Mouse (Mus musculus): Measurements from ENCODE around the gene Fut7. TPM values are rescaled to one million over a fixed set of nuclear protein-coding genes. Genes with fewer than 3 reads are reported as not detected.

Fut7 gene
- polyA plus RNA-seq, 2 experiments from 2014 or later: 13.6 to 13.8 TPM

DNA sequence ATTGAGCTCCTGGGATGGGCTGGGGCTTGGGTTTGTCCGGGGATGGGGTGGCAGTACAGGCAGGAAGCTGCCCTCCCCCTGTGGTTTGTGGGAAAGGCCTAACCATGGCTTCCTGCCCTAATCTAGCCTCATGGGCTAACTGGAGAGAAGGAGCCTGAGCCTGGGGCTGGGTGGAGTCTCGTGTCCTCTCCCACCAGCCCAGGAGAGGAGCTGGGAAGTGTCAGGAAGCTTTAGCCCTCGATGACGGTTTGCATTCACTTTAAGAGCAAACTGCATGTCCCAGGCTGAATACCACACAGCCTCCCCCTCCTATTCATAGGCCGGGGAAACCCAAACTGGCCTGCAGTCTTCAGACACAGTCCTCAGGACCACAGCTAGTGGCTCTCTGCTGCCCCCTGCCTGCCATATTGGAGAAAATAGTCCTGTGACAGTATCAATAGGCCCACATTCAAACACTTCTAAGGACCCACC, 3.7 kb downstream of the Fut7 start:
- peak; percentile 48 for ATAC-seq

DNA sequence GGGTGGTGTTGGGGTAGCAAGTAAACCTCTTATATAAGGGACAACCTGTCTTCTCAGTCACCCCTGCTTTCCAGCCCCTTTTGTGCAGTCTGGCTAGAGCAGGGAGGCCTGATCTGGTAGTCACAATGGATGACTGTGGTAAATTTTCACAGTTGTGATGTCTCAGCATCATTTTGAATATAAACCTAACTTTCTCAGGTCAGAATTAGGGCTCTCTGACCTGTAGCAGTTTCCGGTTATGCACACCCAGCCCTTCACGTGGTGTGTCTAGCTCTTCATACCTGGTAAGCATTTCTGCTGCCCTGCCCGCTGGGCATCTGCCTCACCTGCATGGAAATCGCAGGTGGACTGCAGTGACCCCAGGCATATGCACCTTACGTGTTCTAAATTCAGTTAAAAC, 4.2 kb downstream of the Fut7 start:
- ATAC-seq: no peak

DNA sequence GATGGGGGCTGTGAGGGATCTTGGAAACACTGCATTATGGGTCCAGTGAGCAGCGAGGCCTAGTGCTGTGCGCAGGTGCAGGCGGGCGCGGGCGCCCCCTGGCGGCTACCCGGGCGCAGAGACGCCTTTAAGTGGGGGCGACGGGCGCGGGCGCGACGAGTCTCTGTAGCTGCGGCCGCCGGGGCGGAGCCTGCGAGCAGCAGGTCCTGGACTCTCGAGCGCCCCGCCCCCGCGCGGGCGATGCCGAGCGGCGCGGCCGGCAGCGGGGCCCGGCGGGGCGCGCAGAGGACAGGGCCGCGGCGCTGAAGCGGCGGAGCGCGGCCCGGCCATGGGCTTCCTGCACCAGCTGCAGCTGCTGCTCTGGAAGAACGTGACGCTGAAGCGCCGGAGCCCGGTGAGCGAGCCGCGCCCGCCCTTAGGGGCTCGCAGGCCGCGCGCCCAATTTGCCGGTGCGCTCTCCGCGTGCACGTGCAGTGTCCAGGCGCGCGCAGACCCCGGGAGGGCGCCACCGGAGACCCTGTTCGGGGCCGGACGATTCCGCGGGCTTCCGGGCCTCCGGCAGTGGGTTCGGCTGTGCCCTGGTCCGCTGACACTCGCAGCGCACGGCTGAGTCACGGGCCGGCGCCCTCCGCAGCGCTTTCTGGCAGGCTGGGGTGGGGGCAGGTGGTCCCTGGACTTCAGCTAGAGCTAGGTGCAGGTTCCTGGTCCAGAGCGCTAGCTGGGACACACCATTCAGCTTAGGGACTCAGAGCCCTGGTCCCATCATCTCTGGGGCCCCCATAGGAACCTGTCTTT, 5.6 kb downstream of the Fut7 start, which contains the start of gene Abca2:
TSS of gene Abca2 (plus strand) at position 262 of the 795 bp plus-strand sequence.
- peak; percentile 67 for ATAC-seq

DNA sequence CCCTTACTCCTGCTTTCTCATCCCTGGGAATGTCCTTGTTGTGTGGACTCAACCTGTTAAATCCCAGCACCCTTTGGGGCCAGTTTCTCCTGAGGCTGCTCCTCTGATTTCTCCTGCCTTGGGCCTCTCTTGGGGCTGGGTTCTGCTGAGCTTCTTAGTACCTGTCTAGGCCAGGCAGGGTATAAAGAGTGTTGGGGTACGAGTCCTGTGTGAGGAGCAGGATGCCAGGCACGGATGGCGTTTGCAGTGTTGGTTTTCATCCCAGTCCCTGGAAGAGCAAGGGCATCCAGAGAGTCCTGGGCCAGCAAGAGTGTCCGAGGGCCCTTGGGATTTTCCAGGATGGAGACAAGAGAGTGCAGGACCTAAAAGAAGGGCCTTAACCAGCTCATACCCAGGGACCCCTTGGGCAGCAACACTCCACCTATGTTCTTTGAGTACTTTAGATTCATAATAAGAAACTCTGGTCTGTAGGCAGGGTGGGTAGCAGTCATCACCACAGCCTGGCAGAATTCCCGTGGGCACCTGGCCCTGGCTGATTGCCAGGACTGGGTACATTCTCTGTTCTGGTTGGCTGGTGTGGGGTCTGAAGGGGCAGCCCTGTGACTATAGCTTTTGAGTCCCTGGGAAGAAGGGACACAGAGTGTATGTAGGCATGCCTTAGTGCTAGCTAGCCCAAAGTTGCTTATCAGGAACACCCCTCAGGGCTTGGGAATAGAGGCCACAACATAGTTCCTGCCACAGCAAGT, 6.5 kb downstream of the Fut7 start:
- ATAC-seq: no peak

DNA sequence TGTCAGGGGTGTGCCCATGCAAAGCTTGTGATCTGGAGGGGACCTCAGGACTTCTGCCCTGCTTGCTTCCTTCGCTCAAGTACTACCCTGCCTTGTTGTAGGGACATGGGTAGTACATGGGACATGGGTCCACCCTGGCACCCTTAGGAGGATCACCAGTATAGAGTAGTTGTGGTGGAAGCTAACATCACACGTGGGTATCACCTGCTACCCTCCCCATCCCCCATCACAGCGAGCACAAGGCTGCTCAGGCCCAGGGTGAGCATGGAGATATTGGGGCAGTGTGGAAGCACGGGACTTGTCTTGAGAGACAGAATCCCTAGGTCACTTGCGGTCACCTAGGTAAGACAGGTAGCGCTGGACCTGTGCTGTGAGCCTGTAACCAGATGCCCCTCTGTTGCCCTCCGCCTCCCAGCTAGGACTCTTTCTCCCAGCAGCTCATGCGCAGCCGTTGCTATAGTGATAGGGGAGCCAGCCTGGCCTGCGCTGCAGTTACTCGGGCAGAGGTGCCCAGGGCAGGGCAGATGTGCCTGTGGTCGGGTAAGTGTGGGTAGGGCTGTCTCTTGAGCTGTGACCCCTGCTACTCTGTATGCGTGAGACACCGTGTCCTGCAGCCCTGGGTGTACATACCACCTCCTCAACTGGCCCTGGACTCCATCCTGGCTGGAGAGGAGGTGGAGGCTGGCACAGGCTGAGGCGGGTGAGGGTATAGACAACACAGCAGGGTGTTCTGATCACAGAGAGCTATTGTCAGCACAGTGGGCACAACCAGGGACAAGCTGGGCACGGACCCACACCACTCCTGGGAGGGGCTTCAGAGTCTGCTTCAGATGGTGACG, 7.5 kb downstream of the Fut7 start:
- no peak for ATAC-seq

DNA sequence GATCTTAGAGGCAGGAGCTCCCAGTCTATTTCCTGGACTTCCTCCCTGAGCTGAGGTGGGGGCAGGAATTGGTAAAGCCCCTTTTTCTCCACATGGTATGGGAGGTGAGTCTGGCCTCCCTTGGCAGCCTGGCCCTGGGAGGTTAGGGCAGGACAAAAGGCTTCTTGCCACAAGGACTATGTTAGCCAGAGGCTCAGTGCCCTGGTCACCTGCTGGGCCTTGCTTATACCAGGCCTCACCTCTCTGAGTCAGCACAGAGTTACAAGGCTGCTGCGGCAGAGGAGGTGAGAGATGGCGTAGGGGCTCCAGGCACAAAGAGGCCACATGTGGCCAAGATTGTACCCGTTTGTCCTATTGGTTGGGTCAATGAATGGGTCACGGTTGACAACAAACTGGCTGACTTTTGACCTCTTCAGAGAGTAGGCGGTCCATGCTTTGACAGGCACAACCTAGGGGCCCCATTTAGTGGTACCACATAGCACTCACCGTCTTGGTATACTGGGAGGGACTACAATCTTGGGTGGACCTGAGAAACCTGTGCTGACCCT, 8.3 kb downstream of the Fut7 start:
- ATAC-seq: no peak

DNA sequence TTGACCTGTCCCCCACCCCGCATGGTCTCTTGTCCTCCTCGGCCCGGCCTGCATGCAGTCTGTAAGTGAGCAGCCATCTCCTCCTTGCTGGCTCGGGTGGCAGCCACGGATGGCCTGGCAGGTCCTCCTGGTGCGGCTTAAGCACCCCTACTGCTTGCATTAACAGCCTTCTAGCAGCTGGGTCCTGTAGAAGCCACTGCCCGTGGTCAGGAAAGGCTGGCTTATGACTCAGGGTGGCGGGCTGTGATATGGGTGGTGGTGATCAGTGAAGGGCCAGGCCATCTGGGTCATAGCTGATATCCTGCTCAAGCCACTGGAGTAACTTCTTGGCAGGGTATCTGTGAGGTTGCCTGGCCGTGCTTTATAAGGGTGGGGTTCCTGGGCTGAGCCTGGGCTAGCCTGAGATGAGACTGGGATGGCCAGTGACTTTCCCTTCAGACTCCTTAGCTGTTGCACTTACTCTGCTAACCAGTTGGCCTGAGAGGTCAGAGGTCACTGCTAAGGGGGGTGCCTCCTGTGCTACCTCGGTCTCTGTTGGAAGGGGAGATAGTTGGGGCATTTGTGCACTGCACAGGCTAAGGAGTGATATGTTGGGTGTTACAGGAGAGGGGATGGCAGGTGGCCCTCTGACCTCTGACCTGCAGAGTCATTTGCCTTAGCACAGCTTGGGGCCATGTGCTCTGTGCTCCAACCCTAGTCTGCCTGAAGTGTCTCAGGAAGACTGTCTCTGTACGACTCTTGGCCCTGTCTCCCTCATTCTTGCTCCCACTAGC, 9.4 kb downstream of the Fut7 start:
- ATAC-seq: no peak

DNA sequence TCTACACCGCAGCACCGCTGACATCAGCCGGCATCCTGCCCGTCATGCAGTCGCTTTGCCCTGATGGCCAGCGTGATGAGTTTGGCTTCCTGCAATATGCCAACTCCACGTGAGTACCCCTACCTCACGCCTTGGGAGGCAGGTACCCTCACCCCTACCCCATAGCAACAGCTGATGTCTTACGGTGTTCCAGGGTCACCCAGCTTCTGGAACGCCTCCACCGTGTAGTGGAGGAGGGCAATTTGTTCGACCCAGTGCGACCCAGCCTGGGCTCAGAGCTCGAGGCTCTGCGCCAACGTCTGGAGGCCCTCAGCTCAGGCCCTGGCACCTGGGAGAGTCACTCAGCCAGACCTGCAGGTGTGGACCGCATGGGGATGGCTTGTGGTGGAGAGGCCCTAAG, 10.0 kb downstream of the Fut7 start:
- ATAC-seq: no peak

DNA sequence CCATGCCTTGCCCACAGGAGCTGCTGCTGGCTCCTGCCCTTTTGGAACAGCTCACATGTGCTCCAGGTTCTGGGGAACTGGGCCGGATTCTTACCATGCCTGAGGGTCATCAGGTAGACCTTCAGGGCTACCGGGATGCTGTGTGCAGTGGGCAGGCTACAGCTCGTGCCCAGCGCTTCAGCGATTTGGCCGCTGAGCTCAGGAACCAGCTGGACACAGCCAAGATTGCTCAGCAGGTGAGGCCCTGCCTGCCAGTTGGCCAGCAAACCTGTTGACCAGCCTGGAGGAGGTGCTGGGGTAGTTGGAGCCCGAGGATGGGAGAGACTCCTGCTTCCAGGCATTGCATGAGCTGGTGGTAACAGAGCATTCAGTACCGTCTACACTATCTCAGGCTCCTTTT, 11.2 kb downstream of the Fut7 start:
- no peak for ATAC-seq

DNA sequence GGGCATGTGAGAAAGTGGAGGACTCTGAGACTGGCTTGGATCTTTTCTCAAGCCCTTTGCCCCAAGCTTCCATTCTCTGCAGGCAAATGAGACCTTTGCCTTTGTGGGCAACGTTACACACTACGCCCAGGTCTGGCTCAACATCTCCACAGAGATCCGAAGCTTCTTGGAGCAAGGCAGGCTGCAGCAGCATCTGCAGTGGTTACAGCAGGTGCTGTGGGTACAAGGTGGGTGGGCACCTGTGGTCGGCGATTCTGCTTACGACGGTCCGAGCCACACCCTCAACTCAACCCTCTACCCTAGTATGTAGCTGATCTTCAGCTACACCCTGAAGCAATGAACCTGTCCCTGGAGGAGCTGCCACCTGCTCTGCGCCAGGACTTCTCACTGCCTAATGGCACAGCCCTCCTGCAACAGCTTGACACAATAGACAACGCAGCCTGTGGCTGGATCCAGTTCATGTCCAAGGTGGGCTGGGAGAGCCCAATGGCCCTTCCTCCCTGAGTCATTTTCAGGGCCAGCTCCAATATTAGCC, 13.3 kb downstream of the Fut7 start:
- ATAC-seq: no peak

DNA sequence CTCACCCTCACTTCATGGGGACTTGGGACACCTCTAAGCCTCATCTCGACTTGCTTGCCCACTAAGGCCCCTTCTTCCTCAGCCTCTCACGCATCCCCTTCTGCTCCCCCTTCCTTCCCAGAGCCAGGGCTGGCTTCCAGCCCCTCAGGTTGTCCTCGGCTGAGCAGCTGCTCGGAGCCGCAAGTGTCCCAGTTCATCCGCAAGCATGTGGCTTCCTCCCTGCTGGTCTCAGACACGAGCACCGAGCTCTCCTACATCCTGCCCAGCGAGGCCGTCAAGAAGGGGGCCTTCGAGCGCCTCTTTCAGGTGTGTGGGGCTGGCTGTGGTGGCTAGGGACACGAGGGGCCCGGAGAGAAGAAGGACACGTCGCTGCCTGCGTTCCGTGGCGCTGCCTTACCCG, 18.0 kb downstream of the Fut7 start:
- no peak for ATAC-seq

DNA sequence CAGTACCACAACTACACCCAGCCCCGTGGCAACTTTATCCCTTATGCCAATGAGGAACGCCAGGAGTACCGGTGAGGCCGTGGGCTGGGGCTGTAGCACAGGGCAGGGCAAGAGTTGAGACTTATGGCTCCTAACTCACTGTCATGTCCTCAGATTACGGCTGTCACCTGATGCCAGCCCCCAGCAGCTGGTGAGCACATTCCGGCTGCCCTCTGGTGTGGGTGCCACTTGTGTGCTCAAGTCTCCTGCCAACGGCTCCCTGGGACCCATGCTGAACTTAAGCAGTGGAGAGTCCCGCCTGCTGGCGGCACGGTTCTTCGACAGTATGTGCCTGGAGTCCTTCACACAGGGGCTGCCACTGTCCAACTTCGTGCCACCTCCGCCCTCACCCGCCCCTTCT, 19.6 kb downstream of the Fut7 start:
- no peak for ATAC-seq

DNA sequence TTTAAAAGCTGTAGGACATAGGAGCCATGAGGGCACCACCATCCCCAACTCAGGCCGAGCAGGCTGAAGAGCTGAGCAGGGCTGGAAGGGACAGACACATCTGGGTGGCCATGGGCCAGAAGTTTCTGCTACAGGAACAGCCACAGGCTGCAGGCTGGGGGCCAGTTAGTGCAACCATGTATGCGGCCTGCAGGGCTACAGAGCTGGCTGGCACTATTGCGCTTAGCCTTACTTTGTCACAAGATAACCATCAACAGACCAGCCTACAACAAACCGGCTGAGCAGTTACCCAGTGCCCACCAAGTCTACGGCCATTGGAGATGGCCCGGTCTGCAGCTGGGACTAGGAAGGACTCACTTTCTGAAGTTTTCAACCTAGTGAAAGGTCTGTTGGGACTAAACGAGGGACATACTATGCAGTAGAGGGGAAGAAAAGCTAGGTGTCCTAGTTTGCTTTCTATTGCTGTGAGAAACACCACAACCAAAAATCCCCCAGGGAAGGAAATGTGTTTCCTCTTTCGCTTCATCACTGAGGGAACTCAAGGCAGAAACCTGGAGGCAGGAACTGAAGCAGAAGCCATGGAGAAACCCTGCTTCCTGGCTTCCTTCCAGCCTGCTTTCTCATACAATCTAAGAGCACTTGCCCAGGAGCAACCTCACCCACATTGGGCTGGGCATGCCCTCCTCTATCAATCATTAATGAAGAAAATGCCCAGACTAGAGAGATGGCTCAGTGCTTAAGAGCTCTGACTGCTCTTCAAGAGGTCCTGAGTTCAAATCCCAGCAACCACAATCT, 28.0 kb downstream of the Fut7 start:
- no peak for ATAC-seq

DNA sequence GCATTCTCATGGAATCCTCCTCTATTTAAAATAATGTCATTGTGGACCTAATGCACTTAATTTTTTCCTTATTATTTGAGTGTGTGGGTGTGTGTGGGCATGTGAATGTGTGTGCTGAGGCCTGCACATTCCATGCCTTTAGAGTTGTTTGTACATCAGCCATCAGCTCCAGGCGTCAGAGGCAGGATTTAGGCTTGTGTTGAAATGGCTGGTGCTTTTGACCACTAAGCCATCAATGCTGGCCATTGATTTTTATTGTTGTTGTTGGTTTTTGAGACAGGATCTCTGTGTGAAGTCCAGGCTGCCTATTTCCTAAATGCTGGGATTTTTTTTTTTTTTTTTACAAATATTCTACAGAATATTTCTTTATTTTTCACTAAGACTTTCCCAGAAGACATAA, 29.9 kb downstream of the Fut7 start:
- no peak for ATAC-seq

DNA sequence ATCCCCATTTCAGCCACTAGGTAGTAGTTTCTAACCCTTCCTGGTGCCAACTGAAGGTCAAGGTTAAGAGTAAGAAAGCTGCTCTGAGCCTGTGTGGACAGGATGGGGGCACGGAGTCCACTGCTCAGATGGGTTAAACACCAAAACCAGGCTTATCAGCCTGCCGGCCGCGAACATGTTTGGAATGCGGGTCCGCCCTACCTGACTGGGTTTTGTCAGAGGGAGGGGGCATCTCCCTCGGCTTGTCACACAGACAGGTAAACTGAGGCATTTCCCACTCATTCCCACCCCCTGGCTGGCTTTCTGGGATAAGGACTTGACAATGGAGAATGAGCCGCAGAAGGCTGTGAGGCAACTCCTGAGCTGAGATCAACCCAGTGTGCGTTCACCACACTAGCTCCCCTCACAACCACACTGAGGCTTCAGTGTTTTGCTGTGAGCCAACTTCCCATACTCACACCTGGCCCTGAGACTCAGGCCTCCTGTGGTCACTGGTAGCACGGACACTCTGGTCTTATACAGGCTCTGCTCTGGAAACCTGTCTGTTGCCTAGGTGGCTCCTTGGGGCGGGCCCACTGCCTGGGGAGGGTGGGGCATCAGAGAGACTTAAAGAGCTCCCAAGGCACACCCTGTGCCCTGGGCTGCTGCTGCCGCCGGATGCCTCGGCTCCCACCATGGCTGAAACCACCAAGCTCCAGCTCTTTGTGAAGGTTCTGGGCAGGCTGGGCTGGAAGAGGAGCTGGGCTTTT, 33.3 kb downstream of the Fut7 start, which contains the start of gene Clic3:
TSS of gene Clic3 (plus strand) at position 634 of the 749 bp plus-strand sequence.
- no peak for ATAC-seq

DNA sequence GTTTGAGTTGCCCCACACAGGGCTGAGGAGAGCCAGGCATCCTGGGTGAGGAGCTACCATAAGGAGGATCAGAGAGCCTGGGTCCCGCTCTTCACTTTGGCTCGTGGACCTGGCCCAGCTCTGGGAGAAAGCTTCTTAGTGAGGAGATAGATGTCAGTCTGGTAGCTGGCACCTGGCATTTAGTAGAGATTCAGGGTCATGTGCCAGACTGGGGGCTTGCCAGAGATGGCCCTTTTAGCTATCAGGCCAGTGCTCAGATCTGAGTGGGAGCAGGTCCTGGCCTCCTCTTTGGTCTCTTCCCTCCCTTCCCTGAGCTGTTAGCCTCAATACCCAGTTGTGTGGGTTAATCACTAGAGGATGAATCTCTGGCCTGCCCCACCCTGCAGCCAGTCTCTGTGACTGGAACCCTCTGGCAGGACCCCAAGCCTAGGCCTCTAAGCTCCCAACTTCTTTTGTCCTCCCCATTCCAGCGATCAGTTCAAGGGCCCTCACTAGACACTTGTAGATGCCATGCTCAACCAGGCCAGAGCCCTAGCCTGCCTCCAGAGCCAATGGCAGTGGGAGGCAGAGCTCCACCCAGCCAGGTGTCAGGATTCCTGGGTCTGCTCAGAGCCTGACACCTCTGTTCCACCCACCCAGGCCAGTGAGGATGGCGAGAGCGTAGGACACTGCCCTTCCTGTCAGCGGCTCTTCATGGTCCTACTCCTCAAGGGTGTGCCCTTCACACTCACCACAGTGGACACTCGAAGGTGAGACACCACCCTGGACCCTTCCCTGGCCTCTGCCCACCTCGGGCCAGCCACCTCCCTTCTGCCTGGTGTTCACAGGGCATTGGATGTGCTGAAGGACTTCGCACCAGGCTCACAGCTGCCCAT, 34.2 kb downstream of the Fut7 start:
- no peak for ATAC-seq

DNA sequence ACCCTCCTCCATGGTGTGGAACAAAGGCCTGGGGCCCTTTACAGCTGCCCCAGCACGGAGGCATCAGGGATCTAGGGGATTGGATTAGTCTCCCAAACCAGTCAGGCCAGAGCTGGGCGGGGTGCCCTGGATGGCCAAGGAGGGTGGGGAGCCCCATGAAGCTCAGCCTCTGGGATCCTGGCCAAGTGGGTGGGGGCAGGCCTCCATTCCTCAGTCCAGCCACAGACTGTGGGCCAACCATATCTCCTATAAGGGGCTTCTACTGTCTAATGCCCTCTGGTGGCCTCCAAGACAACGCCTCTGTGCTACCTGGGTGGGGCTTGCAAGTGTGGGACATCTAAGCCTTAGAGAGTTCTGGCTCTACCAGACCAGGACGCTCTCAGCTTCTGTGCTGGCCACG, 35.8 kb downstream of the Fut7 start:
- no peak for ATAC-seq

DNA sequence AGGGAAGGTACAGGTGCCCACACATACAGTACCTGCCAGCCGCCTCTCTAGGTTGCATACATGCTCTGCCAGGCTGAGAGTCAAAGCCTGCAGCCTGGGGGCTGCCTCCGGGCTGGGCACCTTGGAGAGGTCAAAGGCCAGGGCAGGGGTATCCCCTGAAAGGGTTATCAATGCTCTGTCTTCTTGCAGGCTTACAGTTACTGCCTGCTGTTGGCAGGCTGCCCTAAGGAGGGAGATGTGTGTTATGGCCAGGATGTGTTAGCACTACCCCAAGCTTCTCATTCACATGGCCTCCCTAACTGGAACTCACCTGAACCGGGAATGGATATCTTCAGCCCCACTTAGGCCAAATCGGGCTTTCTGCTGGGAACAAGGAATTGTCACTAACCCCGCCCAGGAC, 37.1 kb downstream of the Fut7 start:
- no peak for ATAC-seq

Measured in activated CD4-positive, CD25-positive, alpha-beta regulatory T cell, adult 4 months (primary cell).